Mouse (Mus musculus) CH12F3 (cell line): ENCODE measurements around the gene March4.

Experiments used
- in situ Hi-C: fragments of 300-500 bp; cut with MboI; formaldehyde crosslinking; loops from 2 replicates; pipeline ENCODE4 v1.14.3; 2020; ENCODE audit warnings: low sequenced_read_pairs

March4 gene

GRCm38 (mm10) chr1:72530516-72531196, 6.1 kb downstream of the March4 start:
- in situ Hi-C loops, result no loop called here

- in situ Hi-C loops, result no loop called here
These were observed 7.5 kb downstream of the March4 start for GRCm38 (mm10) chr1:72529192-72529591.

- in situ Hi-C loops, result no loop called here
These were observed 13.1 kb downstream of the March4 start for GRCm38 (mm10) chr1:72523601-72524000.

GRCm38 (mm10) chr1:72510778-72511520, 25.8 kb downstream of the March4 start:
- in situ Hi-C loops, result no loop called here

GRCm38 (mm10) chr1:72509551-72509950, 27.2 kb downstream of the March4 start:
- in situ Hi-C loops, result no loop called here

GRCm38 (mm10) chr1:72507670-72508069, 29.1 kb downstream of the March4 start:
- in situ Hi-C loops, result no loop called here

GRCm38 (mm10) chr1:72506202-72506601, 30.5 kb downstream of the March4 start:
- in situ Hi-C loops, result no loop called here

- in situ Hi-C loops, result no loop called here
These were observed 39.1 kb downstream of the March4 start for GRCm38 (mm10) chr1:72497609-72498008.

GRCm38 (mm10) chr1:72493454-72493853, 43.3 kb downstream of the March4 start:
- in situ Hi-C loops, result no loop called here

- in situ Hi-C loops, result no loop called here
These were observed 44.1 kb downstream of the March4 start for GRCm38 (mm10) chr1:72492666-72493065.

GRCm38 (mm10) chr1:72491307-72491706, 45.4 kb downstream of the March4 start:
- in situ Hi-C loops, result no loop called here

- in situ Hi-C loops, result no loop called here
These were observed 45.9 kb downstream of the March4 start for GRCm38 (mm10) chr1:72490801-72491200.

- in situ Hi-C loops, result no loop called here
These were observed 46.5 kb downstream of the March4 start for GRCm38 (mm10) chr1:72490193-72490592.

- in situ Hi-C loops, result no loop called here
These were observed 60.1 kb downstream of the March4 start for GRCm38 (mm10) chr1:72476594-72476993.

- in situ Hi-C loops, result no loop called here
These were observed 67.7 kb downstream of the March4 start for GRCm38 (mm10) chr1:72469075-72469474.

- in situ Hi-C loops, result no loop called here
These were observed 68.2 kb downstream of the March4 start for GRCm38 (mm10) chr1:72468466-72469003.

GRCm38 (mm10) chr1:72464926-72465583, 71.7 kb downstream of the March4 start:
- in situ Hi-C loops, result no loop called here

GRCm38 (mm10) chr1:72462516-72462915, 74.2 kb downstream of the March4 start:
- in situ Hi-C loops, result no loop called here

- in situ Hi-C loops, result no loop called here
These were observed 79.1 kb downstream of the March4 start for GRCm38 (mm10) chr1:72457652-72458051.

GRCm38 (mm10) chr1:72455923-72456322, 80.8 kb downstream of the March4 start:
- in situ Hi-C loops, result no loop called here

GRCm38 (mm10) chr1:72454733-72455201, 82.0 kb downstream of the March4 start:
- in situ Hi-C loops, result no loop called here
